Mouse (Mus musculus): ENCODE results near the gene Brd4.

The Brd4 gene

GRCm38 (mm10) chr17:32280575-32280974, 3.9 kb downstream of the Brd4 start:
- in situ Hi-C loops (cut with MboI): no loop called here

DNA sequence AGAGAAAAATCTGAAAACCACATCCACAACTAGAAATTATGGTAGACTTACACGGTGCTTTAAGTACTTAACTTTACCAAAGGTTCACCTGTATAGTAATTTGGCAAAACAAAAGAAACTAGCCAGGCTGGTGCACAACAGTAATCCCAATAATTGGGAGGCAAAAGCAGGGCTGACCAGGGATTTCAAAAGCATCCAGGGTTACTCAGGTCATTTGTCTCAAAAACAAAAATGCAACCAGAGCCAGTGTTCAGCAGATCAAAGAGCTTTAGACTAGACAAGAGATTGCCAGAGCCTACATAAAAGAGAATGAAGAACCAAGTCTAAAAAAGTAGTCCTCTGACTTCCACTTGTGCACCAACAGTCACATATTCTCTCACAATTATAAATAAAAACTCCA, 7.3 kb downstream of the Brd4 start:
- in situ Hi-C loops (cut with MboI): no loop called here

DNA sequence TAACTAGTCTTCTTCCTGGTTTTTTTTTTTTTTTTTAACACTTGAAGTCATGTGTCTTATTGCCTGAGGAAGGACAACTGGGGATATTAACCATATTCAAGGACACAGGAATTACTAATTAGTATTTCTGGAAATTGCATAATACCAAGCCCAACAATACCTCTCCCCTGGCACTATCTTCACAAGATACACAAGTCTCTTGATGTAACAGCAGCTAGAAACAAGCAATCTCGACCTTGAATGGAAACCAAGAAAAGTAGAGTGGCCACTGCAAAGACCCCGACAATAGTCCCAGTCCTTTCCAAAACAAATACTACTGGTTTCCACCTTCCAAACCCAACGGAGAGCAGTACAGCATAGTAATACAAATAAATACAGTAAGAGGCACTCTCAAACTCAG, 9.0 kb downstream of the Brd4 start:
- in situ Hi-C loops (cut with MboI): no loop called here

DNA sequence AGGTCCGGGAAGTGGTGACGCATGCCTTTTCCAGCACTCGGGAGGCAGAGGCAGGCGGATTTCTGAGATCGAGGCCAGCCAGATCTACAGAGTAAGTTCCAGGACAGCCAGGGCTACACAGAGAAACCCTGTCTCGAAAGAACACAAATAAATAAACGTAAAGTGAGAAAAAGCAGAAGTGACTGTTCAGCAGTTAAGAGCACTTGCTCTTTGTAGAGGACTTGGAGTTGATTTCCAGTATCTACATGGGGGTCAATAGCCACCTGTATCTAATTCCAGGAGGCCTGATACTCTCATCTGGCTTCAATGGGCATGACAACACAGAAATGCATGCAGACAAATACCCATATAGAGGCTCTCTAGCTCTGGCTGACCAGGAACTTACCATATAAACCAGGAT, 15.4 kb downstream of the Brd4 start:
- in situ Hi-C loops (cut with MboI): no loop called here

GRCm38 (mm10) chr17:32268540-32268960, 16.0 kb downstream of the Brd4 start:
- in situ Hi-C loops (cut with MboI): no loop called here

DNA sequence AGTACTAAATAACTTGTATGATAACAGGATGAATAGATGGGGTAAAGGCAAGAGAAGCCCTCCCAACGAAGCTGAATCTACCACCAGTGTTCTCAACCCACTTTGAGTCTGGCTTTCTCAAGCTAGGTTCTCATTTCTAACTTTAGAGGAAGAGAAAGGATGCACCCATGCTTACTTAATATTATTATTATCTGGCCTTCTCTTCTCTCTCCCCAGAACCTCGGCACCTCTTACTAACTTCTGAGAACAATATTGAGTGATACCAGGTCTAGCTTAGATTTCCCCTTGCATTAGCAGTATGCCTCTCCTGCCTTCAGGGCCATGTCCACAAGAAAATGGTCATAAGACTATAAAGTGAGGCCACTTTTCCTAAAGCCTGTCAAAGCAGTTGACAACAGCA, 16.4 kb downstream of the Brd4 start:
- in situ Hi-C loops (cut with MboI): no loop called here

DNA sequence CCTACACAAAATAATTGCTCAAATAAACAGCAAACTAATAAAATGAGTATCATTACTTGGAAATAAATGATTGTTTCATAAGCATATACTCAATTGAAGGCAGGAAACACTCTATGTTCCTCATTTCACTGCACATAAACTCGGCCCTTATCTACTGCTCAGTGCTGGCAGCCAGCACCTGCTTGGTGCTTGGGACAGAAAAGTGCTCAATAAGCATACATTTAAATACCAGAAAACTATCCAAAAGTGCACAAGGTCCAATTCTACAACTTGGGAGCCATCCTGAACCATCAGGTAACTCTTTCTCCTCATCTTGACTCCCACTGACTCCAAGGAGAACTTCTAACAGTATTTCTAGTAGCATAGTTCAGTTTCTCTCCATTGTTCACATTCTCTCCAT, 16.9 kb downstream of the Brd4 start:
- in situ Hi-C loops (cut with MboI): no loop called here

- in situ Hi-C loops (cut with MboI): no loop called here
Observed at GRCm38 (mm10) chr17:32263672-32264071, 20.9 kb downstream of the Brd4 start.

GRCm38 (mm10) chr17:32262831-32263559, 21.5 kb downstream of the Brd4 start:
- in situ Hi-C loops (cut with MboI): no loop called here

DNA sequence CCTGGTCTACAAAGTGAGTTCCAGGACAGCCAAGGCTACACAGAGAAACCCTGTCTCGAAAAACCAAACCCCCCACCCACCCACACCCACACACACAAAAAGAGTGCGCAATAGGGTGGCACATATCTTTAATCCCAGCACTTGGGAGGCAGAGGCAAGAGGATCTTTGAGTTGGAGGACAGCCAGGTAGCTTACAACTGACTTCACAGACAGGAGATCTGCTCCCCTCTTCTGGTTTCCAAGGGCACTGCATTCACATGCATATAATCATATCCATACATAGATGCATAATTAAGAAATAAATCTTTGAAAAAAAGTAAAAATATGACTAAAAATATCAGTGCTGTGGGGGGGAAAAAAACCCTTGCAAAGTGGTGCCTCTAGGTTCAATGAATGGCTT, 25.7 kb downstream of the Brd4 start:
- in situ Hi-C loops (cut with MboI): no loop called here

DNA sequence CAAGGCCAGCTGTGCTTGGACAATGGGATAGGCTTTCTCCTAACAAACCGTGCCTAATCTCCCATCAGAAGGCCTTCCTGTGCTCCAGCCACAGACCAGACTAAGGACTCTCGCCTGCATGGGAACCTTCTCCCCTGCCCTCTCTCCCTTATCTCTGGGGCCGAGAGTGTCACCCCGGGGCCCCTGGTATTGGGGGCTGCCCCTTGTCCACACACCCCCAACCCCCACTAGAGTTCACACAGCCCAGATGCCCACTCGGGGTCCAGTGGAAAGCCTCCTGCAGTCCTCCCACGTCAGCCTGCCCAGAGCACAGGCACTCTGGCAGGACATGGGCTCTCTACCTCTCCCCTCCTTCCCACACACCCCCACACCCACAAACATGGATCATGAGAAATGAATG, 26.6 kb downstream of the Brd4 start:
- in situ Hi-C loops (cut with MboI): no loop called here

DNA sequence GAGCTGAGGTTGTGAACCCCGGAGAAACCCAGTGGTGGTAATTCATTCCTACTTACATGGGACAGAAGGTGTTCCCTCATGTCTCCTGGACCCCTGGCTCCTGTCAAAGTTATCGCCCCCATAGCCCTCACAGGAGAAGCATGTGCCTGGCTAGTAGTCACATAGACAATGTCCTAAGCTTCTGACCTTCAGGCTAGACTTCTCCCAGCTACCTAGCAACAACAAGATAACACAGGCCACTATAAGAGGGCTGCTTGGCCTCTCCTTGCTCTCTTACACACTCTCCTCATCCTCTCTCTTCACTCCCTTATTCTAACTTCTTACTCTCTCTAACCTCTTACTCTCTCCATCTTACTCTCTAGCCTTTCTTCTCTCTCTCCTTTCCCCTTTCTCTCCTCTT, 27.1 kb downstream of the Brd4 start:
- in situ Hi-C loops (cut with MboI): no loop called here

GRCm38 (mm10) chr17:32256896-32257295, 27.6 kb downstream of the Brd4 start:
- in situ Hi-C loops (cut with MboI): no loop called here

DNA sequence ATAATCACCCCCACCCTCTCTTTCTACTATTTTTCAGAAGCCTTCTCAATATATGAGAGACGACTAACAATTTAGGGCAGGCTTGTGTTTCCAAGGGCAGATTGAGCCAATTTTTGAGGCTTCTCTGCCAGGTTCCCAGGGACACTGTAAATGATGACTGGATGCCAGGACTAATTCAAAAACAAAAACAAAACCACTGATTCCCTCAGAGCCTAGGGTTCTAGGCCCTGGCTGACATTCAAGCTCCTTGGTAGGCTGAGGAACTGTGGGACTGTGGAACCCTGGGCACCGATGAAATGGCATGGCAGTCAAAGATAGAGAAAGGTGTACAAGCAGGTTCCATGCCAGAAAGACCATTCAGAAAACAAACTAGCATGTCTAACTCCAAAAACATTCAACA, 31.3 kb downstream of the Brd4 start:
- in situ Hi-C loops (cut with MboI): no loop called here

- in situ Hi-C loops (cut with MboI): no loop called here
Observed at GRCm38 (mm10) chr17:32251827-32252470, 32.6 kb downstream of the Brd4 start.

GRCm38 (mm10) chr17:32250066-32250465, 34.5 kb downstream of the Brd4 start:
- in situ Hi-C loops (cut with MboI): no loop called here

- in situ Hi-C loops (cut with MboI): no loop called here
Observed at GRCm38 (mm10) chr17:32248192-32248591, 36.3 kb downstream of the Brd4 start.

GRCm38 (mm10) chr17:32247616-32248015, 36.9 kb downstream of the Brd4 start:
- in situ Hi-C loops (cut with MboI): no loop called here

GRCm38 (mm10) chr17:32246117-32246516, 38.4 kb downstream of the Brd4 start:
- in situ Hi-C loops (cut with MboI): no loop called here

DNA sequence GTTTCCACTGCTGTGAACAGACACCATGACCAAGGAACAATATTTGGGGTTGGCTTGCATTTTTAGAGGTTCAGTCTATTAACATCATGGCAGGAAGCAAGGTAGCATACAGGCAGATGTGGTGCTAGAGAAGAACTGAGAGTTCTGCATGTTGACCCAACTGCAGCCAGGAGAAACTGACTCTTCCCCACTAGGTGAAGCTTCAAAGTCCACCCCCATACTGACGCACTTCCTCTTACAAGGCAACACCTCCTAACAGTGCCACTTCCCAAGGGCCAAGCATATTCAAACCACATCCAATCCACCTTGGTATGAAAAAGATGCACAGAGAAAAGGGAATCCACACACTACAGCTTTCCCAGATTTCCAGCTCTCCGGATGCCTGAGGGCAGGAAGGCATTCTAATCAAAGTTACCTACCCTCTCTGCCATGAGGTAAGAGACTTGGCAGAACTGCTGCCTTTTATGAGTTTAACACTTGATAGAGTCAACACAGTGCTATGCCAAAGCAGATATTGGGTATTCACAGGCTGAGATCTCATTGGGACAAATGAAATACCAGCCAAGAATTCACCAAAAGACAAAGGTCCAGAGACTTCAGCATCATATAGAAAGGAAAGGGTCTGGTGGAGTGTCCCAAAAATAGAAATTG, 43.5 kb downstream of the Brd4 start:
- in situ Hi-C loops (cut with MboI): no loop called here

GRCm38 (mm10) chr17:32238589-32238988, 45.9 kb downstream of the Brd4 start:
- in situ Hi-C loops (cut with MboI): no loop called here

DNA sequence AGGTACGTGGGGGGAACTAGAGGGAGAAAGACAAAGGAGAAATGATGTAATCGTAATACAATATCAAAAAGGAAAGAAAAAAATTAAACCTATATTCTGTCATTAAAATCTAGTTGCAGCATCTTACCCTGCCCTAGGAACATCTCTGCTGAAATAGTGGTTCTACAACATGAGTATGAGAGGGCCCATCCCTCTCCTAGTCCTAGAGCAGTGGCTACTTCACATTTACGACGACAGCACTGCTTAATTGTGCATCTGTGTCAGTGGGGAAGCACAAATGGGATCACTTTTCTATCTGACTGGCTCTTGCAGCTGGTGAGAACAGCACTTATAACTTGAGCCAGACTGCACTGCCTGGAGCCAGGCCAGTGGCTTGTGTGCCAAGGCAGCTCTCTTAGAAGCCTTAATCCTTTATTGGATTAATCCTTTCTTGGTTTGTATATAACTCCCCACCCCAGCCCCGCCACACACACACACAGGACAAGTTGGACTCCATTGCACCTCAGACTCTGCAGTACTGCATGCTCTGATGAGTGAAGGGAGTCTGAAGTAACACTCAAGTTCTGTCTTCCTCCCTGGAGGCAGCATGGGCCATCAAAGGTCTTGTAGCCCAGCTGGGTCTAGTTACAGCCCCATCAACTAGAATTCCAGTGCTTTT, 48.9 kb downstream of the Brd4 start:
- in situ Hi-C loops (cut with MboI): no loop called here

GRCm38 (mm10) chr17:32233174-32233573, 51.3 kb downstream of the Brd4 start:
- in situ Hi-C loops (cut with MboI): no loop called here
